8 mouse cellular contexts compared by ENCODE assay signal in the genomic region with DNA sequence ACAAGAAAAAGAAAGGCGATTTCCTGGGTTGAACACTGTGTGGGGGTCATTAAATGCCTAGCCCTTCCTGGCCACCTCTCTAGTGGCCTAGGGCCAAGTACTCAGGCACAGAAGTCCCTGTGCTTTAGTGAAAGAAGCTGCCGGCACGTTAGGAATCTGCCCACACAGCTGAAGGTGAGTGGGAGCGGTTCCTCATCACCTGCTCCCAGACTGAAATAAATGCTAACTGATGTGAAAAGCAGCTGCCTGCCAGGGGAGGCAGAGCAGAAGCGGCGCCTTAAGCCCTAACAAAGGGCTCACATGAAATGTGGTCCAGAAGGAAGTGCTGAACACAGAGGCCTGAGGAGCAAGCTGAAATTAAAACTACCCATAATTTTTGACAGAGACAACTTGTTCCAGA. TPM values are rescaled to one million over a fixed set of nuclear protein-coding genes. Genes with fewer than 3 reads are reported as not detected.
A peak's percentile ranks its signal among the peaks of the same experiment; 100 is the strongest.
DNase-seq lines count a peak whose midpoint lies in the region; ATAC-seq and TF ChIP-seq lines count a peak whose summit lies in the region.

No protein-coding gene starts in this region.

- H3K27me3 ChIP-seq in forebrain, embryonic 12.5 days: no peaks in the 10 kb centered on the region
- H3K27me3 ChIP-seq in hindbrain, embryonic 14.5 days (ENCODE audit: control insufficient read depth, insufficient read depth, low read length): no peaks in the 10 kb centered on the region
- no peaks in the 10 kb centered on the region for H3K27me3 ChIP-seq in limb, embryonic 15.5 days

- ATAC-seq in forebrain, embryonic 12.5 days (ENCODE audit: low FRiP score): no peak; the same call in 1 of the 2 replicates
- peak; percentile 51; the same call in 1 of the 2 replicates for ATAC-seq in hindbrain, embryonic 14.5 days (ENCODE audit: low FRiP score)
- no peak for ATAC-seq in limb, embryonic 15.5 days (ENCODE audit: insufficient number of reproducible peaks, low FRiP score, low TSS enrichment, low read depth)

- WGBS in forebrain, embryonic 12.5 days: 26% methylated on average over 6 of the region's 6 CpGs
- 28% methylated on average over 6 of the region's 6 CpGs for WGBS in hindbrain, embryonic 14.5 days
- WGBS in limb, embryonic 15.5 days: 7% methylated on average over 6 of the region's 6 CpGs

- no peaks in the 10 kb centered on the region for H3K9me3 ChIP-seq in forebrain, embryonic 12.5 days
- no peaks in the 10 kb centered on the region for H3K9me3 ChIP-seq in hindbrain, embryonic 14.5 days (ENCODE audit: control insufficient read depth, low read length)
- no peaks in the 10 kb centered on the region for H3K9me3 ChIP-seq in limb, embryonic 15.5 days

- TF ChIP-seq CTCF in layer of hippocampus, adult 2 months (conservative IDR thresholded peaks at IDR 0.05): peak; percentile 18; the same call in 1 of the 2 replicates

- H3K36me3 ChIP-seq in forebrain, embryonic 12.5 days (replicated peaks): peaks cover 19% of the 10 kb centered on the region; the same call in 1 of the 2 replicates
- H3K36me3 ChIP-seq in hindbrain, embryonic 14.5 days (replicated peaks; ENCODE audit: control insufficient read depth, insufficient read depth): peaks cover 8% of the 10 kb centered on the region; the same call in 1 of the 2 replicates
- H3K36me3 ChIP-seq in limb, embryonic 15.5 days: peaks cover 14% of the 10 kb centered on the region

- no peak overlapping the region for H3K9ac ChIP-seq in forebrain, embryonic 12.5 days
- H3K9ac ChIP-seq in hindbrain, embryonic 14.5 days: no peak overlapping the region
- H3K9ac ChIP-seq in limb, embryonic 15.5 days: no peak overlapping the region

- no peak overlapping the region for H3K4me2 ChIP-seq in forebrain, embryonic 12.5 days
- no peak overlapping the region for H3K4me2 ChIP-seq in hindbrain, embryonic 14.5 days (replicated peaks)
- no peak overlapping the region for H3K4me2 ChIP-seq in limb, embryonic 15.5 days

- peak overlapping the region; percentile 49 for H3K27ac ChIP-seq in layer of hippocampus, adult 2 months
- peak overlapping the region; percentile 50; the same call in 1 of the 2 replicates for H3K27ac ChIP-seq in forebrain, embryonic 12.5 days
- peak overlapping the region; percentile 66 for H3K27ac ChIP-seq in hindbrain, embryonic 14.5 days
- H3K27ac ChIP-seq in limb, embryonic 15.5 days: peak overlapping the region; percentile 47; the same call in 1 of the 2 replicates

- DNase-seq in layer of hippocampus, adult 2 months (ENCODE audit: low spot score in 2 of 2): no peak
- no peak for DNase-seq in layer of hippocampus, adult 11-12 months (ENCODE audit: low spot score)
- peak; percentile 45 for DNase-seq in hindbrain, embryonic 14.5 days (ENCODE audit: low spot score)
- DNase-seq in ovary, postnatal 36 days (ENCODE audit: low spot score): peak; percentile 24
- DNase-seq in layer of hippocampus, adult 18-20 months (ENCODE audit: low spot score in 2 of 2): no peak
- DNase-seq in thymus, adult 18-20 months: no peak

- H3K4me1 ChIP-seq in forebrain, embryonic 12.5 days: peaks cover 25% of the 10 kb centered on the region
- H3K4me1 ChIP-seq in hindbrain, embryonic 14.5 days (replicated peaks; ENCODE audit: control insufficient read depth, insufficient read depth, low read length): peaks cover 31% of the 10 kb centered on the region
- H3K4me1 ChIP-seq in limb, embryonic 15.5 days: peaks cover 43% of the 10 kb centered on the region

- no peak overlapping the region for H3K4me3 ChIP-seq in layer of hippocampus, adult 2 months
- H3K4me3 ChIP-seq in forebrain, embryonic 12.5 days (replicated peaks): no peak overlapping the region
- no peak overlapping the region for H3K4me3 ChIP-seq in hindbrain, embryonic 14.5 days (replicated peaks; ENCODE audit: low read length)
- no peak overlapping the region for H3K4me3 ChIP-seq in limb, embryonic 15.5 days

RNA-seq across cellular contexts. Expression of a gene that starts 22.9 kb away (rescaled TPM):
- total RNA-seq in layer of hippocampus, adult 2 months (2021): 100 to 1,000 TPM in 1 of 2 experiments, 10 to 100 TPM in 1; 90.8 to 100 TPM
- 65.9 and 71.1 TPM in 2 replicates for polyA plus RNA-seq in forebrain, embryonic 12.5 days (2016; fragmentation: Nextera tagmentation; extraction: Ambion mirVana)
- polyA plus RNA-seq in hindbrain, embryonic 14.5 days (2014; fragmentation: Nextera tagmentation; extraction: Ambion mirVana): 63.9 and 71.1 TPM in 2 replicates
- 136 and 155 TPM in 2 replicates for polyA plus RNA-seq in limb, embryonic 15.5 days (2015; fragmentation: Nextera tagmentation; extraction: Ambion mirVana)
- 100 to 1,000 TPM in 1 of 2 experiments, 10 to 100 TPM in 1; 96.7 to 103 TPM for total RNA-seq in layer of hippocampus, adult 18-20 months (2021)

Comparison
In these comparisons a context has a peak if more than half of its experiments do, and no peak if none do; other contexts are left out.
1. DNase-seq: peak in hindbrain, embryonic 14.5 days (single experiment) and ovary, postnatal 36 days (single experiment); none in layer of hippocampus, adult 2 months (0 of 2), layer of hippocampus, adult 11-12 months (single experiment), layer of hippocampus, adult 18-20 months (0 of 2) and thymus, adult 18-20 months (0 of 2).
2. Peak in every context shown above with its lines, with median percentiles within 50 percentile points of each other: H3K27ac ChIP-seq.